Mouse (Mus musculus) lung, embryonic 15.5 days (tissue): ENCODE measurements around the gene Tdrkh. TPM values are rescaled to one million over a fixed set of nuclear protein-coding genes. Genes with fewer than 3 reads are reported as not detected.

ENCODE experiments used
- ATAC-seq: fragments of 200-750 bp; cut with Nextera tagmentation; 2 replicates; pipeline ENCODE4 v1.8.0; 2017; ENCODE audit warnings: moderate number of reproducible peaks, borderline replicate concordance; ENCODE audit not compliant: low FRiP score, low TSS enrichment; ENCODE audit errors: extremely low read depth
- H3K27ac ChIP-seq: fragments of 300-500 bp; sonication (generic); 2 replicates; pipeline ENCODE4 v1.5.1; 2015; ENCODE audit warnings: moderate library complexity, mild to moderate bottlenecking, inconsistent platforms
- H3K27me3 ChIP-seq: fragments of 300-500 bp; sonication (generic); 2 replicates; pipeline ENCODE4 v1.6.1; 2015; ENCODE audit warnings: inconsistent platforms
- H3K36me3 ChIP-seq: fragments of 300-500 bp; sonication (generic); 2 replicates; pipeline ENCODE4 v1.6.1; 2015; ENCODE audit warnings: inconsistent platforms
- H3K4me1 ChIP-seq: fragments of 300-500 bp; sonication (generic); 2 replicates; pipeline ENCODE4 v1.6.1; 2015; ENCODE audit warnings: inconsistent platforms
- H3K4me2 ChIP-seq: fragments of 300-500 bp; sonication (generic); 2 replicates; pipeline ENCODE4 v1.6.1; 2015; ENCODE audit warnings: inconsistent platforms, mild to moderate bottlenecking, moderate library complexity
- H3K4me3 ChIP-seq: fragments of 300-500 bp; sonication (generic); 2 replicates; pipeline ENCODE4 v1.5.1; 2015; ENCODE audit warnings: mild to moderate bottlenecking, inconsistent platforms
- H3K9ac ChIP-seq: fragments of 300-500 bp; sonication (generic); 2 replicates; pipeline ENCODE4 v1.6.1; 2015; ENCODE audit warnings: inconsistent platforms
- H3K9me3 ChIP-seq: fragments of 300-500 bp; sonication (generic); 2 replicates; pipeline ENCODE4 v1.6.1; 2016; ENCODE audit warnings: inconsistent platforms
- WGBS: fragments of 180-500 bp; shearing (Covaris S2); methylation state at CpG from one replicate; pipeline ENCODE4 v1.1.7; 2015; 5-methylcytosine and 5-hydroxymethylcytosine counted together
- polyA plus RNA-seq: library from polyadenylated mRNA; unstranded; fragments of >200 nt; fragmentation: Nextera tagmentation; extraction: Ambion mirVana; gene quantifications from 2 replicates; pipeline ENCODE4 v1.2.1, GENCODE M21; 2015

The Tdrkh gene
- polyA plus RNA-seq, 1 experiment from 2014 or later: 11.7 TPM

DNA sequence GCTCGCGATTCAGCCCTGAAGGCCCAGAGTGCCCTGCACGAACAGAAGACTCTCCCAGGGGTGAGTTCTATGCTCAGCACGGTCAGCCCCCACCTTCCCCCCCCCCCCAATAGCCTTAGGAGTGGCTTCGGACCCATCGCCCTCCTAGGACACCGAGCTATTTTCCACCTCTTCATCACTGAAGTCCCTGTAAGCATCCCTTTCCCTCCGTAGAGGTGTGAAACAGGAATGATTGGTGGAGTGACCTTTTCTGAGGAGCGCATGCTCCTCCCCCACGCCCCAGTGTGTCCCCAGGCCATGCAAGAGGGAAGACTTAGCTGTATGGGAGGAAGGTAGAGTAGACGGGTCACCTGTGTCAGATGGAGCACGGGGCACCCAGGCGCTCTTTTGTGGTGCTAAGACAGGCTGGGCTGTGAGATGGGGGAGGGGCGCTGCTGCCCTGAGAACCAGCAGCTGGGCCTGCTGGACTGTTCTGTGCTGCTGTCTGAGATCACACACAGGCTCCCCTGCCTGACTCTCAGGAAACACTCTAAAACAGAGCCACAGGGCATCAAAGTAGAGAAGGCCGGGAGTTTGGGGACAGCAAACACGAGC, 67.3 kb downstream of the Tdrkh start, which contains the start of gene Riiad1:
Gene Riiad1 (minus strand): TSS at position 51 of the 594 bp plus-strand sequence.
- no peak for ATAC-seq
- no peaks in the 10 kb centered on the region for H3K4me1 ChIP-seq
- no peak within 1 kb of the TSS for H3K4me3 ChIP-seq
- no peak within 1 kb of the TSS for H3K9ac ChIP-seq
- no peak within 1 kb of the TSS; the same call in 1 of the 2 replicates for H3K4me2 ChIP-seq
- no peaks in the 10 kb centered on the region for H3K9me3 ChIP-seq
- no peak within 1 kb of the TSS for H3K27ac ChIP-seq
- H3K36me3 ChIP-seq: no peaks in the 10 kb centered on the region
- peaks cover 29% of the 10 kb centered on the region for H3K27me3 ChIP-seq
- 14% methylated on average over 16 of the region's 16 CpGs for WGBS

DNA sequence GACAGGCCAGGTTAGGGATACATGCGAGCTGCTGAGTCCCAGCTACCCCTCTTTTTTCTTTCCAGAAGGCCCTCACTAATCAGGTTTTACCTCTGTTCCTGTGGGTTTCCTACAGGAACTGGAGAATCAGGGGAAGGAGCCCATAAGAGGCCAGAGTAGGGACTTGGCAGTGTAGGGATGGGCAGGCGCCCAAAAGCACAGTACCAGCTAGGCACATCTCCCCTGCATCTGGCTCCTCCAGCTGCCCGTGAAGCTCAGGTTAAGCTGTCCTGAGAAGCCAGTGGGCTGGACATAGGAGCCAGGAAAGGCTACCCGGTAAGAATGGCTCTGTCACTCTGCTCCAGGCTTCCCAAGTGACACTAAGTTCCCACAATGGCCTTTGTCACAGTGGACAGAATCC, 68.4 kb downstream of the Tdrkh start:
- H3K27me3 ChIP-seq: peaks cover 29% of the 10 kb centered on the region
- H3K27ac ChIP-seq: no peak overlapping the region
- no peaks in the 10 kb centered on the region for H3K9me3 ChIP-seq
- H3K4me2 ChIP-seq: no peak overlapping the region
- H3K4me3 ChIP-seq: no peak overlapping the region
- H3K4me1 ChIP-seq: no peaks in the 10 kb centered on the region
- 57% methylated on average over 4 of the region's 4 CpGs for WGBS
- no peak overlapping the region for H3K9ac ChIP-seq
- no peak for ATAC-seq
- no peaks in the 10 kb centered on the region for H3K36me3 ChIP-seq

DNA sequence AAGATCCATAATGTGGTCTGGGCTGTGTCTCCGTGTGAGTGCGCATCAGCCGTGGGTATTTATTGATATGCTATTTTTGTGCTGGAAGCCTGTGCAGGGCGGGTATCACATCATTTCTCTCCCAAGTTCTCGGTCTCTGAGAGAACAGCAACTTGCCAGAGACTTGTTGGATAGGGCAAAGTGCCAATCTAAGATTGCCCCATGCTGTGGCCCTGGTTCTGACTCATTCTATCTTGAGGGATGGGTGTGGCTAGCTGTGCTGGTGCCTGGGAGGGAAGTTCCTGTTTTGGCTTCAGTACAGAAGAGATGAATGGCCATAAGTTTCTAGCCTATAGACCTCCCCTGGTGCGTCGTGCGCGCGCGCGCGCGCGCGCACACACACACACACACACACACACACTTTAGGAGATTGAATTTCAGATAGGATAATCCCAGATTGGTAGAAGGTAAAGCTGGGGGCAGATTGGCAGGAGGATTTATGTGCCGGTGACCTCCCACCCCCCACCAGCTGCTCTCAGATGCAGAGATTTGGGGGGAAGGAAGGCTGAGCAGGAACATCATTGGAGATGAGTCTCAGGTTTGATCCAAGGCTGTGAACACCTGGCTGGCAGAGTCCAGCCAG, 69.8 kb downstream of the Tdrkh start:
- H3K9ac ChIP-seq: no peak overlapping the region
- H3K4me1 ChIP-seq: 0 out of 2 replicates have a peak, but pooled peaks cover 3% of the 10 kb centered on the region
- no peak for ATAC-seq
- no peaks in the 10 kb centered on the region for H3K36me3 ChIP-seq
- H3K4me3 ChIP-seq: no peak overlapping the region
- H3K9me3 ChIP-seq: no peaks in the 10 kb centered on the region
- 78% methylated on average over 17 of the region's 17 CpGs for WGBS
- peaks cover 29% of the 10 kb centered on the region for H3K27me3 ChIP-seq
- H3K27ac ChIP-seq: no peak overlapping the region
- H3K4me2 ChIP-seq: no peak overlapping the region

DNA sequence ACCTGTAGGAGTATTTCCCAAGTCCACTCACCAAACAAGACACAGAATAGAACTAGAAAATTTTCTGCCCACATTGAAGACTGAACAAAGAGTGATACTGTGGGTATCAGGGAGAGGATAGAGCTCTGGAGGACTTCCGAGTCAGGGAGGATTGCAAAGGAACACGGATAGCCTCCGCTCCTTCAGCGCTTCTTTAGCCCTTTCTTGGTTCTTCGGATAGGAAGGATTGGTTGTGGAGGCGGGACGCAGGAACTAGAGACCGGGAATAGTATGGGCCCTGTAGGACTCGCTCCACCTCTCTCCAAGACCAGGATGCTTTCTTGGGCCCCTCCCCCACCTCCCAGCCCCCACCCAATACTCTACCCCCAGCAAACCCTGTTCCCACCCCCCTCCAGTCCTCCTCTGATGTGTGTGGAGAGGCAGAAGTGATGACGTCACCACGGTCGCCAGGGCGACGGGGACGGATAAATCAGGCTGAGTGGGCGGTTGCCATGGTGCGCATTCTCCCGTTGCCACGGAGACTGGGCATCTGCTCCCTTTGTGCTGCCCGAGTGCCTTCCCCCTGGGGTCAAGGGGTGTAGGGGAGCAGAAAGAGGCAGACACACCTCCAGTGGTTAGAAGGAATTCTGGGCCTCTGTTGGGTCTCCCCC, 70.8 kb downstream of the Tdrkh start:
- 22% methylated on average over 20 of the region's 20 CpGs for WGBS
- Histone ChIP-seq H3K9ac (no peak overlapping the region), H3K9me3 (no peaks in the 10 kb centered on the region), H3K4me3 (no peak overlapping the region), H3K4me1 (0 out of 2 replicates have a peak, but pooled peaks cover 3% of the 10 kb centered on the region), H3K36me3 (no peaks in the 10 kb centered on the region), H3K4me2 (no peak overlapping the region), H3K27me3 (peaks cover 24% of the 10 kb centered on the region), H3K27ac (no peak overlapping the region)
- ATAC-seq: no peak

Other genes starting within 250 kb of the Tdrkh start
- not detected in 2 replicates for gene Gm10696, start 235.1 kb upstream of the Tdrkh start, polyA plus RNA-seq
- not detected in 2 replicates for gene Gm5286, start 216.6 kb upstream of the Tdrkh start, polyA plus RNA-seq
- not detected in 2 replicates for gene Gm4778, start 149.2 kb upstream of the Tdrkh start, polyA plus RNA-seq
- 10.3 and 10.6 TPM in 2 replicates for gene Them4, start 103.2 kb upstream of the Tdrkh start, polyA plus RNA-seq
- gene Them5, start 71.2 kb upstream of the Tdrkh start, polyA plus RNA-seq: 0.25 and 0.35 TPM in 2 replicates
- 0.45 and 1.1 TPM in 2 replicates for gene C2cd4d, start 50.8 kb upstream of the Tdrkh start, polyA plus RNA-seq
- 6.1 and 6.8 TPM in 2 replicates for gene Rorc, start 40.5 kb upstream of the Tdrkh start, polyA plus RNA-seq
- 0.25 and 0.26 TPM in 2 replicates for gene Lingo4, start 14.8 kb upstream of the Tdrkh start, polyA plus RNA-seq
- gene Mrpl9, start 30.0 kb downstream of the Tdrkh start, polyA plus RNA-seq: 59.5 and 62.6 TPM in 2 replicates
- gene Oaz3, start 30.6 kb downstream of the Tdrkh start, polyA plus RNA-seq: 0.42 and 0.49 TPM in 2 replicates
- gene Celf3, start 65.0 kb downstream of the Tdrkh start, polyA plus RNA-seq: 2.3 and 4.6 TPM in 2 replicates
- 7.8 and 8.4 TPM in 2 replicates for gene Riiad1, start 67.1 kb downstream of the Tdrkh start, polyA plus RNA-seq
- gene Snx27, start 169.4 kb downstream of the Tdrkh start, polyA plus RNA-seq: 46.5 and 48.5 TPM in 2 replicates
- not detected in 2 replicates for gene Gm10972, start 229.8 kb downstream of the Tdrkh start, polyA plus RNA-seq
- 10.4 and 11.6 TPM in 2 replicates for gene Tuft1, start 245.6 kb downstream of the Tdrkh start, polyA plus RNA-seq